Mouse (Mus musculus) forebrain, embryonic 11.5 days (tissue): ENCODE data around the gene Oxtr. TPM values are rescaled to one million over a fixed set of nuclear protein-coding genes. Genes with fewer than 3 reads are reported as not detected.

Source experiments
- ATAC-seq: fragments of 200-750 bp; cut with Nextera tagmentation; replicated peaks from 2 replicates; pipeline ENCODE4 v1.8.0; 2017; ENCODE audit warnings: moderate TSS enrichment; ENCODE audit not compliant: low FRiP score
- DNase-seq: peaks from one replicate; pipeline ENCODE4 v3.0.0-alpha.2; 2017; ENCODE audit warnings: low spot score
- H3K27ac ChIP-seq: fragments of 300-500 bp; sonication (generic); 2 replicates; pipeline ENCODE4 v1.5.1; 2014; ENCODE audit warnings: low read depth, low read length
- H3K27me3 ChIP-seq: fragments of 300-500 bp; sonication (generic); 2 replicates; pipeline ENCODE4 v1.6.1; 2014; ENCODE audit warnings: mild to moderate bottlenecking, low read length, mixed read lengths; ENCODE audit not compliant: control insufficient read depth, insufficient read depth
- H3K36me3 ChIP-seq: fragments of 300-500 bp; sonication (generic); 2 replicates; pipeline ENCODE4 v1.6.1; 2014; ENCODE audit warnings: mild to moderate bottlenecking, low read length, moderate library complexity, mixed read lengths; ENCODE audit not compliant: control insufficient read depth, insufficient read depth
- H3K4me1 ChIP-seq: fragments of 300-500 bp; sonication (generic); replicated peaks from 2 replicates; pipeline ENCODE4 v1.6.1; 2014; ENCODE audit warnings: low read length, mixed read lengths; ENCODE audit not compliant: control insufficient read depth, insufficient read depth
- H3K4me2 ChIP-seq: fragments of 300-500 bp; sonication (generic); 2 replicates; pipeline ENCODE4 v1.6.1; 2014; ENCODE audit warnings: low read depth, mild to moderate bottlenecking, low read length, moderate library complexity, mixed read lengths; ENCODE audit not compliant: severe bottlenecking
- H3K4me3 ChIP-seq: fragments of 300-500 bp; sonication (generic); 2 replicates; pipeline ENCODE4 v1.5.1; 2014; ENCODE audit warnings: low read depth, low read length
- H3K9ac ChIP-seq: fragments of 300-500 bp; sonication (generic); 2 replicates; pipeline ENCODE4 v1.6.1; 2014; ENCODE audit warnings: low read length
- H3K9me3 ChIP-seq: fragments of 300-500 bp; sonication (generic); 2 replicates; pipeline ENCODE4 v1.6.1; 2016; ENCODE audit warnings: low read length, mixed read lengths; ENCODE audit not compliant: control insufficient read depth
- WGBS: fragments of 180-500 bp; shearing (Covaris S2); extraction: QIAGEN DNeasy Blood & Tissue Kit; methylation state at CpG from one replicate; pipeline ENCODE4 v1.1.7; 2014; 5-methylcytosine and 5-hydroxymethylcytosine counted together
- polyA plus RNA-seq: library from polyadenylated mRNA; unstranded; fragments of >200 nt; fragmentation: Nextera tagmentation; extraction: Ambion mirVana; gene quantifications from 2 replicates; pipeline ENCODE4 v1.2.1, GENCODE M21; 2014

Oxtr gene
- 0.12 and 0.13 TPM in 2 replicates for polyA plus RNA-seq

DNA sequence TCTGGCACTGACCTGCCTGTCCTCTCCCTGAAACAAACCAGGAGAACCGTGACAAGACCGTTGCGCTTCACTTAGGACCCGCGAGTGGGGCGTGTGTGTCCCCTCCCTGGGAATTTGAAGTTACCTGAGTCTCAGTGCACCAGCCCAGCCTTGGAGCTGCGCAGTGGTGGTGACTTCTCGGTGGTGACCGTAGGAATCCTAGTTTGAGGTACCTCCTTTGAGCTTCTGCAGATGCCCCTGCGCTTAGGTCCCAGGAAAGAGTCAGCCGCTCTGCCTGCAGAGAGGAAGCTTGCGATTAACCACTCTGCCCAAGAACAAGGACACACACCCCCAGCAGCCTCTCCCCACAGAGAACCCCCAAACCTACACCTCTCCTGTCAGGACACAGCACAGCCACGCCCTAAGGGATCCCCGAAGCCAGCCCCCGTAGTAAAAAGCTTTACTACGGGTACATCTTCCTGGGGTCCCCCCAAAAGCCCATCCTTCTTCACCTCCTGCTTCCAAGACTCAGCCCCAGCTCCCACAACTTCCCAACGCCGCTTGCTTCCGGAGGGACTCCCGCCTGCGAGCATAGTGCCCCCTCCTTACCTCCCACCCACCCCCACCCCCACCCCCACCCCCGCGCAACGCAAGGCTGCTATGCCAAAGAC is at the start of gene Oxtr:
Gene Oxtr (minus strand): TSS at position 34 of the 650 bp plus-strand sequence.
- H3K36me3 ChIP-seq = no peaks in the 10 kb centered on the region
- no peak within 1 kb of the TSS for H3K27ac ChIP-seq
- peak within 1 kb of the TSS; percentile 37 for H3K9ac ChIP-seq
- H3K4me2 ChIP-seq = peak within 1 kb of the TSS; percentile 68
- WGBS = 7% methylated on average over 24 of the region's 24 CpGs
- ATAC-seq (no peak; the same call in 1 of the 2 replicates), DNase-seq (peak; percentile 53)
- H3K4me1 ChIP-seq = peaks cover 12% of the 10 kb centered on the region
- no peaks in the 10 kb centered on the region for H3K9me3 ChIP-seq
- H3K27me3 ChIP-seq = peaks cover 34% of the 10 kb centered on the region
- H3K4me3 ChIP-seq = peak within 1 kb of the TSS; percentile 31

DNA sequence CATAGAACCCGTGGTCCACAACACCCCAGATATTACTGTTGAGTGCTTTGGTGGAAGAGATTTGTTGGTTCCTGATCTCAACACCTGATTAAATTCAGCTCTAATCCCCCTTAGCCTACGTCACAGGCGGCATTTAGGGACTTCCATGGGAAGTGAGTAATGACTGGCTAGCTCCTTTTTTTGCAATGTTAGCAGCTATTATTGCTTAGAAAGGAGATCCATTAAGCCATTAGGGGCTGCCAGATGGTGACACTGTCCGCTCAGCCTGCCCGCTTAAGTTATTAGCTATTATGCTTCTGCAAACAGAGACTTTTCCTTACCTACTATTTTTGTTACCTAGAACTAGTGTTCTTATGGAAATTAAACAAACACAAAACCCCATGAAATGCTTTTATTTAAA is 35.7 kb upstream of the Oxtr start:
- Histone ChIP-seq H3K9ac (no peak overlapping the region), H3K36me3 (no peaks in the 10 kb centered on the region), H3K27me3 (no peaks in the 10 kb centered on the region), H3K4me2 (no peak overlapping the region), H3K27ac (no peak overlapping the region), H3K9me3 (no peaks in the 10 kb centered on the region), H3K4me1 (0 out of 2 replicates have a peak, but pooled peaks cover 2% of the 10 kb centered on the region), H3K4me3 (no peak overlapping the region)
- 71% methylated on average over 5 of the region's 5 CpGs for WGBS
- ATAC-seq (no peak), DNase-seq (no peak)

DNA sequence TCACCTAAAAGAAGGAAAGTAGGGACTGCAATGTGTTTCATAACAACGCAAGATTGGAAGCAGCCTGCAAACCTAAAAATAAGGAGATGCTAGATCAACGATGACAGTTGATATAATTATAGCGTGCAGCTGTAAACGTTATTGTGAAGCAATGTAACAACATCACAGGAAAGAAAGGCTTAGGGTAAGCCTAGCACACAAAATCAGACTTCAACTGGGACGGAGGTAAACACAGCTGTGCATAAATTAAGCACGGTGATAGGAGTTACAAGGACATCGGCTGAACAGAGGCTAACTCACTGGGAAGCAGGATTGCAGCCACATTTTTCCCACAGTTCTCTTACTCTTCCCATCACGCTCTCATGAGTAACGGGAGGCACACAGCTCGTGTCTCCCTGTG is 34.7 kb upstream of the Oxtr start:
- no peaks in the 10 kb centered on the region for H3K27me3 ChIP-seq

DNA sequence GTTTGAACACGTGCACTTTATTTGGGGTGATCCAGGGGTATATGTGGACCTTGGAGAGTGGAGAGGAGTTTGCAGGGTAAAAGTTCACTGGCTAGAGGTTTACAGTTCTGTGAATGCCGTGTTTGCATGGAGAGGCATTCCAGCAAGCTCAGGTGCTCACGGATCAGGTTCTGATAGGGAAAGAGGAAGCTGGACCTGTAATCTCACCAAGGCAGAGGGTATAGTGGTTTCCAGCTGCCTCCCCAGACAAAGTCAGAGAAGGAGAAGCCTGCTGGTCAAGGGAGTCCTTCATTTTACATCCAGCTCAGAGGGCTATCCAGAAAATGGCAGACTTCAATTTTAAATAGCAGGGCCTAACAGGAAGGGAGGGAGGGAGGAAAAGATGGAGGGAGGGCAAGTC is 28.2 kb upstream of the Oxtr start:
- H3K27me3 ChIP-seq = no peaks in the 10 kb centered on the region
- DNase-seq = no peak
- peaks cover 10% of the 10 kb centered on the region for H3K4me1 ChIP-seq
- no peak overlapping the region for H3K9ac ChIP-seq
- no peak overlapping the region for H3K4me3 ChIP-seq
- WGBS = 80% methylated on average over 3 of the region's 3 CpGs
- no peak for ATAC-seq
- no peak overlapping the region for H3K27ac ChIP-seq
- no peaks in the 10 kb centered on the region for H3K9me3 ChIP-seq
- no peaks in the 10 kb centered on the region for H3K36me3 ChIP-seq
- H3K4me2 ChIP-seq = no peak overlapping the region

More for the DNA sequence above, 34.7 kb upstream of the Oxtr start:
- Histone ChIP-seq H3K27ac (no peak overlapping the region), H3K4me1 (0 out of 2 replicates have a peak, but pooled peaks cover 2% of the 10 kb centered on the region), H3K36me3 (no peaks in the 10 kb centered on the region), H3K4me3 (no peak overlapping the region), H3K9ac (no peak overlapping the region), H3K4me2 (no peak overlapping the region), H3K9me3 (no peaks in the 10 kb centered on the region)
- ATAC-seq (no peak), DNase-seq (no peak)
- WGBS = 64% methylated on average over 10 of the region's 10 CpGs

GRCm38 (mm10) chr6:112517572-112517971 is 27.8 kb upstream of the Oxtr start:
- Histone ChIP-seq H3K4me1 (peaks cover 10% of the 10 kb centered on the region), H3K4me2 (no peak overlapping the region), H3K27ac (no peak overlapping the region), H3K4me3 (no peak overlapping the region), H3K9ac (no peak overlapping the region), H3K27me3 (no peaks in the 10 kb centered on the region), H3K9me3 (no peaks in the 10 kb centered on the region), H3K36me3 (no peaks in the 10 kb centered on the region)
- ATAC-seq = no peak
- 73% methylated on average over 3 of the region's 3 CpGs for WGBS
- DNase-seq = no peak

- H3K4me2 ChIP-seq = no peak overlapping the region
- no peak overlapping the region for H3K27ac ChIP-seq
- ATAC-seq (peak; percentile 92), DNase-seq (peak; percentile 61)
- WGBS = 0% methylated on average over 1 of the region's 1 CpGs
- no peak overlapping the region for H3K4me3 ChIP-seq
- no peaks in the 10 kb centered on the region for H3K27me3 ChIP-seq
- no peaks in the 10 kb centered on the region for H3K9me3 ChIP-seq
- no peaks in the 10 kb centered on the region for H3K36me3 ChIP-seq
- H3K4me1 ChIP-seq = peaks cover 10% of the 10 kb centered on the region
- no peak overlapping the region for H3K9ac ChIP-seq
These were observed 26.8 kb upstream of the Oxtr start for GRCm38 (mm10) chr6:112516496-112516895.

- Histone ChIP-seq H3K4me2 (no peak overlapping the region), H3K4me3 (no peak overlapping the region), H3K9me3 (no peaks in the 10 kb centered on the region), H3K27me3 (no peaks in the 10 kb centered on the region), H3K27ac (no peak overlapping the region), H3K9ac (no peak overlapping the region), H3K4me1 (peaks cover 16% of the 10 kb centered on the region), H3K36me3 (no peaks in the 10 kb centered on the region)
- WGBS = 88% methylated on average over 6 of the region's 6 CpGs
- no peak for ATAC-seq
- no peak for DNase-seq
These were observed 24.8 kb upstream of the Oxtr start for GRCm38 (mm10) chr6:112514591-112514990.

GRCm38 (mm10) chr6:112510346-112510745 is 20.6 kb upstream of the Oxtr start:
- Histone ChIP-seq H3K4me1 (peaks cover 5% of the 10 kb centered on the region; the same call in 1 of the 2 replicates), H3K36me3 (no peaks in the 10 kb centered on the region), H3K9ac (no peak overlapping the region), H3K9me3 (no peaks in the 10 kb centered on the region), H3K4me3 (no peak overlapping the region), H3K27me3 (no peaks in the 10 kb centered on the region), H3K27ac (no peak overlapping the region), H3K4me2 (no peak overlapping the region)
- peak; percentile 73 for ATAC-seq
- 3% methylated on average over 4 of the region's 4 CpGs for WGBS
- peak; percentile 61 for DNase-seq

DNA sequence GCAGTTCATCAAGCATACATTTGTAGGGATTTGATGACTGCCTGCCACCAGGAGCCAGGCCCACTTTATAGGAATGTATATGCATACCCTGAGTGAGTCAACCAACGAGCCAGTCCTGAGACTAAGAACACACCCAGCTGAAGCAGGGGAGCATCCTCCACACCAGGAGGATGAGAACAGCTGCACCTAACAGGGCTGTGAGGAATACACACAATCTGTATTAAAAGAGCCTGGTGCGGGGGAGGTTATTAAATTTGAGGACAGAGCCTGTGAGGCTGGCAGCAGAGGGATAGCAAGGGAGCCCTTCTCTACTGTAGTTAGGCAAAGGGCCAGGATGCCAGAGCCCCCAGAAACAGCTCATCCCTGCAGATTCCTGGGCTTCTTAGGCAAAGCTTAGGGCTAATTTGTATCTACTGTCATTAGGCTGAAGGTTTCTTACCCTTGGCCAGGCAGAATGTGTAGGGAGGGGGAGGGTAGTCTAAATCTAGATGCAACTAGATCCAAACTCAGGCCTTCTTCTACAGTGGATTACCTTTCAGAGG is 19.9 kb upstream of the Oxtr start:
- Histone ChIP-seq H3K4me1 (peaks cover 5% of the 10 kb centered on the region; the same call in 1 of the 2 replicates), H3K27ac (no peak overlapping the region), H3K36me3 (no peaks in the 10 kb centered on the region), H3K9me3 (no peaks in the 10 kb centered on the region), H3K4me3 (no peak overlapping the region), H3K9ac (no peak overlapping the region), H3K27me3 (no peaks in the 10 kb centered on the region), H3K4me2 (no peak overlapping the region)
- WGBS = 41% methylated on average over 2 of the region's 2 CpGs
- DNase-seq (no peak), ATAC-seq (no peak)
